Comparison of ENCODE assay signal across 14 mouse cellular contexts in genomic region chr2:143114716-143115115, GRCm38 (mm10). TPM values are rescaled to one million over a fixed set of nuclear protein-coding genes. Genes with fewer than 3 reads are reported as not detected.
DNase-seq lines count a peak whose midpoint lies in the region; ATAC-seq and TF ChIP-seq lines count a peak whose summit lies in the region.
"Had no signal": no experiment of that assay in that cellular context is flagged by ENCODE, and none has a peak within 500 bp of the region (broad histone marks: within the 10 kb centered on the region; RNA-seq: fewer than 3 reads in every experiment).

No protein-coding gene starts in this region.

- ATAC-seq in forebrain, postnatal 0 days, result peak; percentile 42; the same call in 1 of the 2 replicates
- ATAC-seq in megakaryocyte, adult 5-6 weeks (ENCODE audit: poor library complexity, severe bottlenecking), result no peak
- no peak for ATAC-seq in intestine, embryonic 16.5 days
- ATAC-seq: activated CD4-positive, CD25-positive, alpha-beta regulatory T cell, adult 4 months had no signal

- H3K9me3 ChIP-seq in forebrain, postnatal 0 days (ENCODE audit: low read length), result no peaks in the 10 kb centered on the region
- no peaks in the 10 kb centered on the region for H3K9me3 ChIP-seq in intestine, embryonic 16.5 days (ENCODE audit: control insufficient read depth, low read length)
- H3K9me3 ChIP-seq: embryonic facial prominence, embryonic 15.5 days; hindbrain, embryonic 10.5 days had no signal

- 49% methylated on average over 4 of the region's 4 CpGs for WGBS in forebrain, postnatal 0 days
- 73% methylated on average over 4 of the region's 4 CpGs for WGBS in intestine, embryonic 16.5 days

- no peaks in the 10 kb centered on the region; the same call in 1 of the 2 replicates for H3K4me1 ChIP-seq in forebrain, postnatal 0 days (ENCODE audit: insufficient read depth)
- no peaks in the 10 kb centered on the region for H3K4me1 ChIP-seq in intestine, embryonic 16.5 days (ENCODE audit: control insufficient read depth, insufficient read depth, low read length)
- H3K4me1 ChIP-seq: embryonic facial prominence, embryonic 15.5 days; hindbrain, embryonic 10.5 days had no signal

- no peak for TF ChIP-seq POLR2A in brain, embryonic 14.5 days (IDR thresholded peaks at IDR 0.05; ENCODE audit: borderline replicate concordance, extremely low read depth, insufficient read depth, insufficient read length, poor library complexity, severe bottlenecking)

- H3K4me2 ChIP-seq in forebrain, postnatal 0 days (ENCODE audit: low read depth), result no peak overlapping the region
- H3K4me2 ChIP-seq in intestine, embryonic 16.5 days (ENCODE audit: low read depth, low read length), result no peak overlapping the region
- H3K4me2 ChIP-seq: embryonic facial prominence, embryonic 15.5 days; liver, embryonic 11.5 days had no signal

- no peak overlapping the region for H3K4me3 ChIP-seq in forebrain, postnatal 0 days (ENCODE audit: low read depth, low read length)
- no peak overlapping the region for H3K4me3 ChIP-seq in intestine, embryonic 16.5 days (ENCODE audit: low read length)
- H3K4me3 ChIP-seq: embryonic facial prominence, embryonic 15.5 days; hindbrain, embryonic 10.5 days had no signal

- DNase-seq in brain, adult 2 months (ENCODE audit: low read depth, low spot score), result peak; percentile 91
- DNase-seq in brain, embryonic 14.5 days (ENCODE audit: low read depth), result peak; percentile 60
- DNase-seq in forebrain, postnatal 0 days, result peak; percentile 60
- peak; percentile 60 to 77 for DNase-seq in left cerebral cortex, postnatal 14 days (ENCODE audit: low spot score in 2 of 2)
- DNase-seq in urinary bladder, postnatal 10 days (ENCODE audit: low spot score), result no peak
- DNase-seq: heart, adult 11 months; kidney, postnatal 14 days had no signal

- TF ChIP-seq CTCF in brain, embryonic 14.5 days (IDR thresholded peaks at IDR 0.05; ENCODE audit: borderline replicate concordance, extremely low read depth, insufficient read depth, insufficient read length), result no peak
- no peak for TF ChIP-seq CTCF in forebrain, postnatal 0 days (IDR thresholded peaks at IDR 0.05; ENCODE audit: low read depth)

- no peaks in the 10 kb centered on the region for H3K36me3 ChIP-seq in forebrain, postnatal 0 days (ENCODE audit: insufficient read depth)
- H3K36me3 ChIP-seq in intestine, embryonic 16.5 days (ENCODE audit: control insufficient read depth, insufficient read depth, low read length), result no peaks in the 10 kb centered on the region
- H3K36me3 ChIP-seq: embryonic facial prominence, embryonic 15.5 days; hindbrain, embryonic 10.5 days had no signal

- intact Hi-C loops in left cerebral cortex, postnatal 14 days (cut with DNase I), result loop anchor here (5.0 kb wide), 3 partner anchors 433 to 1338 kb away; partner anchors contain the start of gene Pcsk2

- H3K27ac ChIP-seq in forebrain, postnatal 0 days (ENCODE audit: low read depth, low read length), result no peak overlapping the region
- H3K27ac ChIP-seq in intestine, embryonic 16.5 days (ENCODE audit: low read length), result no peak overlapping the region
- H3K27ac ChIP-seq: embryonic facial prominence, embryonic 15.5 days; hindbrain, embryonic 10.5 days; stomach, postnatal 0 days had no signal

- no peaks in the 10 kb centered on the region for H3K27me3 ChIP-seq in forebrain, postnatal 0 days (ENCODE audit: insufficient read depth, low read length)
- no peaks in the 10 kb centered on the region for H3K27me3 ChIP-seq in intestine, embryonic 16.5 days (replicated peaks; ENCODE audit: control insufficient read depth, insufficient read depth, low read length)
- H3K27me3 ChIP-seq: embryonic facial prominence, embryonic 15.5 days had no signal

- no peak overlapping the region for H3K9ac ChIP-seq in forebrain, postnatal 0 days
- no peak overlapping the region for H3K9ac ChIP-seq in intestine, embryonic 16.5 days (ENCODE audit: low read depth, low read length)
- H3K9ac ChIP-seq: embryonic facial prominence, embryonic 15.5 days had no signal

RNA-seq across cellular contexts. Expression of gene Otor, which starts 36.4 kb away (rescaled TPM):
- polyA plus RNA-seq in brain, embryonic 14.5 days (2012; rRNA removed), result 1.1 TPM in 2 replicates
- not detected in 2 replicates for total RNA-seq in forebrain, postnatal 0 days (2014; rRNA removed)
- 0.15 TPM in 1 of 2 replicates, not detected in the other for polyA plus RNA-seq in forebrain, postnatal 0 days (2015; fragmentation: Nextera tagmentation; extraction: Ambion mirVana)
- not detected for total RNA-seq in left cerebral cortex, postnatal 14 days (2021)
- not detected in 2 replicates for total RNA-seq in megakaryocyte, adult 5-6 weeks (2015)
- total RNA-seq in megakaryocyte, adult 5-6 weeks (2017), result not detected in 2 replicates
- polyA plus RNA-seq in intestine, embryonic 16.5 days (2015; fragmentation: Nextera tagmentation; extraction: Ambion mirVana), result 0.24 and 0.46 TPM in 2 replicates
- polyA plus RNA-seq: activated CD4-positive, CD25-positive, alpha-beta regulatory T cell, adult 4 months had no signal

RNA-seq across cellular contexts. Expression of gene Snrpb2, which starts 51.9 kb away (rescaled TPM):
- 40.8 and 43.1 TPM in 2 replicates for polyA plus RNA-seq in brain, embryonic 14.5 days (2012; rRNA removed)
- total RNA-seq in forebrain, postnatal 0 days (2014; rRNA removed), result 38.6 and 47.7 TPM in 2 replicates
- polyA plus RNA-seq in forebrain, postnatal 0 days (2015; fragmentation: Nextera tagmentation; extraction: Ambion mirVana), result 59.2 and 83.1 TPM in 2 replicates
- total RNA-seq in left cerebral cortex, postnatal 14 days (2021), result 10 to 100 TPM; 47.7 to 48.7 TPM
- total RNA-seq in megakaryocyte, adult 5-6 weeks (2015), result 114 and 133 TPM in 2 replicates
- 116 and 145 TPM in 2 replicates for total RNA-seq in megakaryocyte, adult 5-6 weeks (2017)
- polyA plus RNA-seq in intestine, embryonic 16.5 days (2015; fragmentation: Nextera tagmentation; extraction: Ambion mirVana), result 46.9 and 47.1 TPM in 2 replicates
